Mouse (Mus musculus): ENCODE data around the gene Ttc13.

Ttc13 gene

DNA sequence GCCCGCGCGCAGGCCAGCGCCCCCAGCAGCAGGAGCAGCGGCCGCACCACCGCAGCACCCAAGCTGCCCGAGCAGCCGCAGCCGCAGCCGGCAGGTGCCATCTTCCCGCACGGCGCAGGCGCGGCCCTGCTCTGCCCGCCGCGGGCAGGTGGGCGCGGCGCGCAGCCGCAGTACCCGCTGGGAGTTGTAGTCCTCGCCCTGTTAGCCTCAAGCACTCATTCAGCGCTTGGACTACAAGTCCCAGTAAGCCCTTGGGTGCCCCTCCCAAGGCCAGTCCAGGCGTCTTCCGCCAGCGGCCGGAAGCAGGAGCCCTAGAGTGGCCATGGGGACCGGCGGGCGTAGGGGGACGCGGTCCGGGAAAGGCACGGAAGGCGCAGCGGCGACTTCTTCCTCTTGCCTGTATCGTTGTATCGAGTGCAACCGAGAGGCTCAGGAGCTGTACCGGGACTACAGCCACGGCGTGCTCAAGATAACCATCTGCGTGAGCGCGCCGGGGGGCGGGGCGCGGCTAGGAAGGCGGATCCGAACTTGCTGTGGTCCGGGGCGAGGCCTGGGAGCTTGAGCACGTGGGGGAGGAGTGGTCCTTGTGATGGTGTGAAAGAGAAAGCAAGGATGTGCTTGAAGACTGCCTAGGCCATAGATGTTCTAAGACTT is at the start of gene Ttc13, which contains the start of gene Arv1:
Ttc13 (minus strand) TSS at position 122 of the 654 bp plus-strand sequence.
Arv1 (plus strand) TSS at position 278 of the 654 bp plus-strand sequence.
- DNase-seq (ENCODE audit: low read depth), result peak; percentile 95

GRCm38 (mm10) chr8:124763061-124763460 is 41.3 kb upstream of the Ttc13 start:
- DNase-seq (ENCODE audit: low read depth), result no peak

- DNase-seq (ENCODE audit: low read depth), result no peak
These were observed 36.8 kb upstream of the Ttc13 start for GRCm38 (mm10) chr8:124758544-124758943.

- DNase-seq (ENCODE audit: low read depth), result no peak
These were observed 34.8 kb upstream of the Ttc13 start for GRCm38 (mm10) chr8:124756601-124757000.

DNA sequence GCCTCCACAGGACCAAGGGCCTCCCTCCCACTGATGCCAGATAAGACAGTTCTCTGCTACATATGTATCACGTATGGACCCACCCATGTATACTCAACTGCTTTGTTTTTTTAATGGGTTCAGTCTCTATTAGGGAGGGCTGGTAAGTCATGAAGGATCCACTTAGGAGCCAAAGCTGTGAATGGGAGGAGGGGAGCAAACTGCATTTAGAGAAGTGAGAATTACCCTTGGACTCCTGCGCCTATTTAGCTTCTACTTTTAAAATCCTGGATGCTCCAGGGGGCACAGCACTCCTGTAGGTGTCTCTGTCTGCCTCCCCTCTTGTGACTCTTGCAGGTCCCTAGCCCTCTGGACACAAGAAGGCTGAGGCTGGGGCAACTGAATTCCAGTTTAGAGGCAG is 34.4 kb upstream of the Ttc13 start:
- no peak for DNase-seq (ENCODE audit: low read depth)

- no peak for DNase-seq (ENCODE audit: low read depth)
These were observed 33.7 kb upstream of the Ttc13 start for GRCm38 (mm10) chr8:124755481-124755880.

DNA sequence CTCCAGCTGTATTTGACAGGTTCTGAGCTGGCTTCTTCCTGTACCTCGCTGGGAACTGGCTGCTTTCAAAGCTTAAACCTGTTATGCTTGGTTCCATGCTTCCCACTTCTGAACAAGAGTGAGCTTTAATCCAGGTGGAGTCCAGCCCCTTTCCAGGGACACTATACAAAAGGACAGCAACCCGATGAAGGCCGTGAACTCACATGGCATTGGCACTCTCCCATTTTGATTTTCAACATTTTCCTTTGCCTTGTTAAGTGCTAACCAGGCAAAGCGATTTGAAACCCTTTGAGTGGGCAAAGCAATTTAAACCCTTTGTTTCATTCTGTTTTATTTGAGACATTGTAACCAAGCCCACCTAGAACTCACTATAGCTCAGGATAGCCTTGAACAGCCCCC is 33.0 kb upstream of the Ttc13 start:
- DNase-seq (ENCODE audit: low read depth), result no peak

DNA sequence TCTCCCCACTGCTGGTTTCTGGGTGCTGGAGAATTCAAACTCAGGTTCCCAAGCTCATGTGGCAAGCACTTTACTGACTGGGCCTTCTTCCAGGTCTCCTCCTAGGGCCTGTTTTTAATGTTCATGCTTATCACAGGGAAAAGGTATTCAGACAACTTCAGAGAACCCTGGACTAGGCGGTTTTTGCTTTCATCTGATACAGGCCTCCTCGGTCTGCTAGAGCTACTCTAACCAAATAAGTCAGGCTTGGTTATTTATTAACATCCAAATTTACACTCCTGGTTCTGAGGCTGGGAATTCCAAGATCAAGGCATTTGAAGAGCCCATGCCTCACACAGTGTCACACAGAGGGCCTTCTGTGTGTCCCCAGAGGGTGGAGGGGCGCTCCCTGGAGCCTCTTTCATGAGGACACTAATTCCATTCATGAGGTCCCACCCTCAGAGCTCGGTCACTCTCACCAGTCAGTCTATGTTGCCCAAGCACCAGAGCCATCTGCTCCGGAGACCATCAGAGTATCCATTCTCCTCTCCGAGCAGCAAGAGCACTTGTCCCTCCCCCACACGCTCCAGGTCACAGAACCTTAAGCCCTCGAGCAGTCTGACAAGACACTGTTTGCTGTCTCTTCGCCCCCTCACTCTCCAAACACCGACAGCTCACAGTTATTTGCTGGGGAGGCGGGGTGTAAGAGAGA is 32.5 kb upstream of the Ttc13 start:
- no peak for DNase-seq (ENCODE audit: low read depth)

DNA sequence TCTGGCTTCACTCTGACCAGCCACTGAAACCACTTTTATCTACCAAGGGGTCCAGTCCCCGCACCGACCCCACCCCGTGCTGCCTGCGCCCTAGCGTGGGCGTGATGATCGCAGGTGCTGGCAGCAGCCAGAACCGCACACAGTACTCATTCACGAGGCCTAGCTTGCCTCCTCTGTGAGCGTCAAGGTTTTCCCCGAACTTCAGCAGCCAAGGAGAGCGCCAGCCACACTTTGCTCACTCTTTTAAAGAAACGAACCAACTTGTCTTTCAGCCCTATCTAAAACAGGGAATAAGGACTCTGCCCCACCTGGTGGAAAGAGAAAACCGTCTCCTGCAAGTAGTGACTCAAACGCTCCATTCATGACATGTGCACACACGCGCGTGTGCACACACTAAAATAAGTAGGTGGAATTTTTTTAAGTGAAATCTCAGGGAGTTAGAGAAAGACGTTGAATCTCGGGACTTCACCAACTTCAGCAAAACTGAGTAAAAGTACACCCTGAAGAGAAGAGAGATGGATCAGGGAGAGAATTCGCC is 30.6 kb upstream of the Ttc13 start:
- DNase-seq (ENCODE audit: low read depth), result no peak

DNA sequence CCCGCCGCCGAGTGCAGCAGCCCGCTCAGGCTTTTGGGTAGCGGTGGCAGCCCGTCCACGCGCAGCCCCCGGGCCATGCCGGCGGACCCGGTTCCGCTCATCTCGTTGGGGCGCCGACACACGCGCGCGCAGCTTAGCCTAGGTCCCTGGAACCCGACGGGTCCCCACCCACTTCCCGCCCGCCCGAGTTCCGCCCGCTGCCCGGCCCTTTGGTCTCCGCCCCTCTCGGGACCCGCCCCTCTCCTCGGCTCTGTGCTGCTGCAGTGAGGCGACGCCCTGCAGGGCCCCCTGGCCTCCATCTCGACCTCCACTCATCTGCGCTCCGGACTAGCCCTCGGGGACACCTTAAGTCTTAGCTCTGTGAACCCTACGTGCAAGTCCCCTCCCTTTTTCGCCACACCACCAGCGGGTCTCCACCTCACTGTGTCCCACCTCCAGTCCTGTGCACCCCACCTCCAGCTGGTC is 30.0 kb upstream of the Ttc13 start, which contains the start of gene Fam89a:
Fam89a (minus strand) TSS at position 124 of the 465 bp plus-strand sequence.
- DNase-seq (ENCODE audit: low read depth), result no peak

GRCm38 (mm10) chr8:124751191-124751590 is 29.4 kb upstream of the Ttc13 start:
- DNase-seq (ENCODE audit: low read depth), result no peak

GRCm38 (mm10) chr8:124746661-124747060 is 24.9 kb upstream of the Ttc13 start:
- no peak for DNase-seq (ENCODE audit: low read depth)

DNA sequence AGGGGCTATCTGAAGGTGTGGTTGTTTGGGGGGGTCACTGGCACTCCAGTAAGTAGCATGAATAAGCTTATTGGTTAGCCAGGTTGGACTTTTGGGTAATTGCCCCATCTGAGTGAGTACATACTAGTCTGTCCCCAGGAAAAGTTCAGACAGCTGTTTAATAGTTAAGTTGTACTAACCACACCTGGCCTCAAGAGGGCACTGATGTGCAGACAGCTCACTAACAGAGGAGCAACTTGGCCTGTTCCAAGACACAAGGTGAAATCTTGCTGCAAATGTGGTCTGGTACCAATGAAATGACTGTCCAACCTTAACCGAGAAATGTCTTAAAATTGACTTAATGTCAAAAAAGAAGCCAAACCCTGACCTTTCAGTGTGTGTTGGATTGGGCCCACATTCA is 17.5 kb upstream of the Ttc13 start:
- DNase-seq (ENCODE audit: low read depth), result no peak

GRCm38 (mm10) chr8:124735371-124735911 is 13.7 kb upstream of the Ttc13 start:
- no peak for DNase-seq (ENCODE audit: low read depth)

GRCm38 (mm10) chr8:124732828-124733227 is 11.0 kb upstream of the Ttc13 start:
- no peak for DNase-seq (ENCODE audit: low read depth)

GRCm38 (mm10) chr8:124724301-124724700 is 2.5 kb upstream of the Ttc13 start:
- no peak for DNase-seq (ENCODE audit: low read depth)

DNA sequence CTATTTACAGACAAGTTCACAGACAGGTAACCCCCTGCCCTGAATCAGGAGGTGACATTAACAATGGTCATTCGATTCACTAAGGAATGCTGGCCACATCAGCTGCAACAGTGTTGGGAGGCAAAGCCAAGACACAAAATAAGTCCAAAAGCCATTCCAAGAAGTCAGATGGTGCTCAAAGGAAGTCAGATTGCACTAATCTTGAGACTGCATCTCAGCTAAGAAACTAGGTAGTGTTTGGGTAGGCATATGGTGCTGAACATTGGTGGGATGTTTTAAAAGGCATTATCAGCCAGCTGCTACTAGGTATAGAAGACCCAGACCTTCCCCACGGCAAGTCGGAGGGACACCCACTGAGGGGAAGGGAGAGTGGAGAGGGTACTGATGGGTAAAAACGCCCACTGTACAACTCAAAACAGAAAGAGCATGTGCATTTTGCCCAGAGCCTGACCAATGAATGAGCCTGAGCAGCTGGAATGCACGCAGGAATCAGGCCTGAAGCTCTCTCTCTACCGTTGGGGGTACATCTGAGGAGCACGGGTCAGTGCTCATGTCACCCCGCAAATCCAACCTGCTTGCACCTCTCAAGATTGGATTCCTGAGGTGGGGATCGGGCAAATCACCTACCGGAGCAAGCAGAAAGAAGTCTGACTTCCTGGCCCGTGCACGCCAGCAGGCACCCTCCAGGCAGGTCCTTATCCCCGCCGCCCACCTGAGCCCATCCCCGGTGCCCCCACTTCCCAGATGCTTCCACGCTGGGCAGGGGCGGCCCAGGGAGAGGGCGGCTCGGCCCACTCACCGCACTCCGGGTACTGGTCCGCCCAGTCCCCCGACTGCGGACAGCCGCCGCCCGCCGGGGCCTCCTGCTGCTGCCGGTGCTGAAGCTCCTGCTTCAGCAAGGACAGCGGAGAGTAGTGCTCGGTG is 583 bp downstream of the Ttc13 start:
- DNase-seq (ENCODE audit: low read depth), result no peak

DNA sequence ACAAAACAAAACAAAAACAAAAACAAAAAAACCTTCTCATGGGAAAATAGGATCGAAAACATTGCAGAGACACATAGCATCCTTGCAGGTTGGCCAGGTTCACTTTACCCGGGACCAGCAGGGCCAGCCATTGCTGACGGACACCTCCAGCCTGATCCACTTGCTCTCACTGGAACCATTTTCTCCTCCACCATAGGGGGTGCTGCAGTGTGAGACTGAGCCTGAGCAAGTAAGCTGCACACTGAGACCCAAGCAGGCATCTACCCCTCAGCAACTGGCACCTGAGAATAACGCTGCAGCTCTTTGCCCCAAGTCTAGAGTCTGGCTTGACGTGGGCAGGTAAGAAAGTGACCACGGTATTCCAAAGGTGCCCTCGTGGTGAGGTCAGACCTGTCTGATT is 1.6 kb downstream of the Ttc13 start:
- DNase-seq (ENCODE audit: low read depth), result no peak

DNA sequence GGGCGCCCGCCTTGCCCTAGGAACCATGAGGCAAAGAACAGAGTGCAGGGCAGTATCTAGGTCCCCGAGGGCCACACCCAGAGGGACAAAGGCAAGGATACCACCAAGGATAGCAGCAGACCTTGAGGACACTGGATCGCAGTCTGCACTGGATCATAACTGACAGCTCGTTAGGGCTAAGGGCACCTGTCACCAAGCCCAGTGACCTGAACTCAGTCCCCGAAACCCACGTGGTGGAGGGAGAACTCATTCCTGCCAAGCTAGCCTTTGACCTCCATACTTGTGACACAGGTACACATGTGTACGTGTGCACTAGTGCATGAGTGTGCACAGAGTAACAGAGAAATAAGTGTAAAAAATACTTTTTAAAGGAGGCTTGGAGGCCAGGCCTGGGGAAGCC is 6.0 kb downstream of the Ttc13 start:
- DNase-seq (ENCODE audit: low read depth), result no peak

- DNase-seq (ENCODE audit: low read depth), result no peak
These were observed 8.6 kb downstream of the Ttc13 start for GRCm38 (mm10) chr8:124713207-124713606.

GRCm38 (mm10) chr8:124705823-124706222 is 16.0 kb downstream of the Ttc13 start:
- no peak for DNase-seq (ENCODE audit: low read depth)

DNA sequence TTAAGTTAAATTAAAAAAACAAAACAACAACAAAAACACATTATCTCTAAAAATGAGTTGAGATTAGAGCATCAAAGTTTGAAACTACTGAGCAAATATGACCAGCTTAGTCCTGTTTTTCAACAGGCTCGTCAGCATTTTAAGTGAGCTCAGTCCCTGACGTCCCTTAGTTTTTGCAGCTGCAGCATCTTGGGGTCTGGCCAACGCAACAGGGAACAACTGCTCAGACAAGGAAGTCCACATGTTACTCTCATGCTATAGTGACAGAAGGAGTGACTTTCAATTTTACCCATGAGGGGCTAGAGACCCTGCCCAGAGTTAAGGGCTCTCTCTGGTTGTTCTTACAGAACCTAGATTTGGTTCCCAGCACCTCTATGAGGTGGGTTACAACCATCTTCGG is 17.4 kb downstream of the Ttc13 start:
- DNase-seq (ENCODE audit: low read depth), result no peak

Measured in fibroblast of lung, adult 2 months (primary cell).